23 mouse cellular contexts compared by ENCODE assay signal in the genomic region with DNA sequence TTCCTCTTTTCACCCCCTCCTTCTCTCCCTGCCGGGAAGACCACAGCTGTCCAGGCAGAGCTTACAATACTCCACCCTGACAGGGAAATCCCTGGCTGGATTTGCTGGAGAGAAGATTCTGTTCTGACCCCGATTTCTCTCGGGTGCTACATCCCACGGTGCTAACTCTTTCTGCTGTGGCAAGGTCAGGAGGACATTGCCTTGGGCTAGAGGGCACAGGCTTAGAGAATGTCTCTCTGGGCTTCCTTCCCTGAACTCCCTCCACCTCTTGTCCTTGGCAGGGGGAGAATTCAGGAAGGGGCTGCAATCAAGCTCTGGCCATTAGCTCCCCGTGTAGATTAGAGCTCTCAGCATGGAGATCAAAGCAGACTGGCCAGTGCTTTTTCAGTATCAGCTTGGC. TPM values are rescaled to one million over a fixed set of nuclear protein-coding genes. Genes with fewer than 3 reads are reported as not detected.
DNase-seq lines count a peak whose midpoint lies in the region; ATAC-seq and TF ChIP-seq lines count a peak whose summit lies in the region.
"Had no signal": no experiment of that assay in that cellular context is flagged by ENCODE, and none has a peak within 500 bp of the region (broad histone marks: within the 10 kb centered on the region; RNA-seq: fewer than 3 reads in every experiment).

No protein-coding gene starts in this region.

- TF ChIP-seq POLR2A in heart, adult 2 months (IDR thresholded peaks at IDR 0.05; ENCODE audit: insufficient read depth, low read depth, low read length), result no peak

- intact Hi-C loops in heart, adult 2 months (cut with DNase I), result no loop called here

- no peak for ATAC-seq in embryonic facial prominence, embryonic 14.5 days (ENCODE audit: low read depth)
- ATAC-seq in stomach, embryonic 15.5 days (ENCODE audit: insufficient read depth, low FRiP score, low read depth), result no peak
- ATAC-seq: CD4-positive, CD25-positive, alpha-beta regulatory T cell, adult 4 months; forebrain, embryonic 14.5 days; hindbrain, embryonic 16.5 days; inflammation-experienced regulatory T-cells, adult 6 months; intestine, postnatal 0 days had no signal

- H3K4me2 ChIP-seq in embryonic facial prominence, embryonic 14.5 days (ENCODE audit: low read depth, low read length), result no peak overlapping the region
- H3K4me2 ChIP-seq in stomach, embryonic 15.5 days, result no peak overlapping the region
- H3K4me2 ChIP-seq: embryonic facial prominence, embryonic 13.5 days; heart, embryonic 13.5 days; hindbrain, embryonic 12.5 days had no signal

- H3K9ac ChIP-seq in embryonic facial prominence, embryonic 14.5 days (ENCODE audit: low read depth, low read length), result no peak overlapping the region
- H3K9ac ChIP-seq in heart, adult 2 months (ENCODE audit: low read depth, low read length), result no peak overlapping the region
- H3K9ac ChIP-seq in stomach, embryonic 15.5 days, result no peak overlapping the region
- H3K9ac ChIP-seq: embryonic facial prominence, embryonic 13.5 days; heart, embryonic 13.5 days; hindbrain, embryonic 12.5 days had no signal

- TF ChIP-seq CTCF in heart, adult 2 months (IDR thresholded peaks at IDR 0.05), result no peak

- 14% methylated on average over 5 of the region's 5 CpGs for WGBS in embryonic facial prominence, embryonic 14.5 days
- WGBS in embryonic facial prominence, embryonic 10.5 days, result 20% methylated on average over 5 of the region's 5 CpGs
- WGBS in heart, embryonic 10.5 days, result 17% methylated on average over 5 of the region's 5 CpGs
- WGBS in heart, adult 2 months, result 10% methylated on average over 5 of the region's 5 CpGs
- WGBS in stomach, embryonic 15.5 days, result 25% methylated on average over 5 of the region's 5 CpGs

- no peak overlapping the region for H3K27ac ChIP-seq in embryonic facial prominence, embryonic 14.5 days (replicated peaks; ENCODE audit: low read depth, low read length)
- H3K27ac ChIP-seq in embryonic facial prominence, embryonic 10.5 days (replicated peaks), result no peak overlapping the region
- H3K27ac ChIP-seq in heart, embryonic 10.5 days, result peak overlapping the region; percentile 67
- no peak overlapping the region; the same call in 1 of the 2 replicates for H3K27ac ChIP-seq in heart, adult 2 months
- peak overlapping the region; percentile 45 for H3K27ac ChIP-seq in brown adipose tissue, adult 24 weeks (replicated peaks; ENCODE audit: low read depth, low read length)
- peak overlapping the region; percentile 40; the same call in 1 of the 2 replicates for H3K27ac ChIP-seq in stomach, embryonic 15.5 days
- H3K27ac ChIP-seq: embryonic facial prominence, embryonic 13.5 days; heart, embryonic 13.5 days; hindbrain, embryonic 12.5 days had no signal

- no peaks in the 10 kb centered on the region for H3K27me3 ChIP-seq in embryonic facial prominence, embryonic 14.5 days (replicated peaks; ENCODE audit: control insufficient read depth, insufficient read depth, low read length)
- no peaks in the 10 kb centered on the region for H3K27me3 ChIP-seq in embryonic facial prominence, embryonic 10.5 days (replicated peaks; ENCODE audit: low read depth, poor library complexity, severe bottlenecking)
- H3K27me3 ChIP-seq in heart, embryonic 10.5 days (ENCODE audit: insufficient read depth, poor library complexity, severe bottlenecking), result no peaks in the 10 kb centered on the region
- H3K27me3 ChIP-seq in heart, adult 2 months (ENCODE audit: control insufficient read depth, insufficient read depth, low read length), result no peaks in the 10 kb centered on the region
- H3K27me3 ChIP-seq in stomach, embryonic 15.5 days (replicated peaks), result no peaks in the 10 kb centered on the region
- H3K27me3 ChIP-seq: embryonic facial prominence, embryonic 13.5 days; heart, embryonic 13.5 days; hindbrain, embryonic 12.5 days had no signal

- H3K9me3 ChIP-seq in embryonic facial prominence, embryonic 14.5 days (ENCODE audit: control insufficient read depth, low read length), result no peaks in the 10 kb centered on the region
- H3K9me3 ChIP-seq in embryonic facial prominence, embryonic 10.5 days, result no peaks in the 10 kb centered on the region
- no peaks in the 10 kb centered on the region for H3K9me3 ChIP-seq in heart, embryonic 10.5 days
- no peaks in the 10 kb centered on the region for H3K9me3 ChIP-seq in stomach, embryonic 15.5 days
- H3K9me3 ChIP-seq: embryonic facial prominence, embryonic 13.5 days; G1E; heart, embryonic 13.5 days; hindbrain, embryonic 12.5 days had no signal

- H3K36me3 ChIP-seq in embryonic facial prominence, embryonic 14.5 days (ENCODE audit: control insufficient read depth, insufficient read depth, low read length), result no peaks in the 10 kb centered on the region
- no peaks in the 10 kb centered on the region for H3K36me3 ChIP-seq in embryonic facial prominence, embryonic 10.5 days (replicated peaks)
- no peaks in the 10 kb centered on the region for H3K36me3 ChIP-seq in heart, embryonic 10.5 days
- no peaks in the 10 kb centered on the region for H3K36me3 ChIP-seq in heart, adult 2 months (ENCODE audit: control insufficient read depth, insufficient read depth, low read length)
- H3K36me3 ChIP-seq in stomach, embryonic 15.5 days, result no peaks in the 10 kb centered on the region
- H3K36me3 ChIP-seq: embryonic facial prominence, embryonic 13.5 days; G1E; heart, embryonic 13.5 days; hindbrain, embryonic 12.5 days had no signal

- peak; percentile 22 for DNase-seq in embryonic facial prominence, embryonic 14.5 days (ENCODE audit: low spot score)
- no peak for DNase-seq in embryonic facial prominence, embryonic 10.5 days (ENCODE audit: low spot score)
- DNase-seq in heart, embryonic 10.5 days (ENCODE audit: low spot score), result no peak
- no peak for DNase-seq in heart, adult 2 months
- DNase-seq in adrenal gland, postnatal 14 days, result no peak
- DNase-seq: adrenal gland, adult 8-10 months; B cell, adult 2 months; cerebellum, adult 11-12 months; cerebellum, adult 9-10 months; cerebellum, postnatal 25 days; gastrocnemius, postnatal 14 days; heart, postnatal 4 days had no signal

- no peak for TF ChIP-seq EP300 in heart, adult 2 months (IDR thresholded peaks at IDR 0.05; ENCODE audit: insufficient read depth, low read depth, low read length)

- H3K79me2 ChIP-seq in heart, adult 2 months (replicated peaks; ENCODE audit: control insufficient read depth, insufficient read depth, low read length), result no peaks in the 10 kb centered on the region

- H3K4me3 ChIP-seq in embryonic facial prominence, embryonic 14.5 days (ENCODE audit: low read depth, low read length), result no peak overlapping the region
- H3K4me3 ChIP-seq in embryonic facial prominence, embryonic 10.5 days, result no peak overlapping the region
- no peak overlapping the region for H3K4me3 ChIP-seq in heart, embryonic 10.5 days
- no peak overlapping the region for H3K4me3 ChIP-seq in heart, adult 2 months
- H3K4me3 ChIP-seq in brown adipose tissue, adult 24 weeks (ENCODE audit: insufficient read depth, low read depth, low read length), result no peak overlapping the region
- H3K4me3 ChIP-seq in stomach, embryonic 15.5 days (replicated peaks), result no peak overlapping the region
- H3K4me3 ChIP-seq: embryonic facial prominence, embryonic 13.5 days; heart, embryonic 13.5 days; hindbrain, embryonic 12.5 days had no signal

- no peaks in the 10 kb centered on the region for H3K4me1 ChIP-seq in embryonic facial prominence, embryonic 14.5 days (ENCODE audit: control insufficient read depth, insufficient read depth, low read length)
- peaks cover 7% of the 10 kb centered on the region; the same call in 1 of the 2 replicates for H3K4me1 ChIP-seq in embryonic facial prominence, embryonic 10.5 days
- peaks cover 18% of the 10 kb centered on the region for H3K4me1 ChIP-seq in heart, embryonic 10.5 days
- H3K4me1 ChIP-seq in heart, adult 2 months (ENCODE audit: control insufficient read depth, insufficient read depth, low read length), result peaks cover 10% of the 10 kb centered on the region
- H3K4me1 ChIP-seq in brown adipose tissue, adult 24 weeks (ENCODE audit: control insufficient read depth, insufficient read depth, insufficient read length, low read length), result peaks cover 20% of the 10 kb centered on the region
- 0 out of 2 replicates have a peak, but pooled peaks cover 3% of the 10 kb centered on the region for H3K4me1 ChIP-seq in stomach, embryonic 15.5 days
- H3K4me1 ChIP-seq: embryonic facial prominence, embryonic 13.5 days had no signal

RNA-seq across cellular contexts. Expression of gene Csf2rb2, which starts 4.3 kb away (rescaled TPM):
- 0.71 and 1.3 TPM in 2 replicates for polyA plus RNA-seq in embryonic facial prominence, embryonic 14.5 days (2014; fragmentation: Nextera tagmentation; extraction: Ambion mirVana)
- polyA plus RNA-seq in embryonic facial prominence, embryonic 10.5 days (2016; fragmentation: Nextera tagmentation; extraction: Ambion mirVana), result 0.48 and 0.51 TPM in 2 replicates
- 0.75 and 1.5 TPM in 2 replicates for polyA plus RNA-seq in heart, embryonic 10.5 days (2016; fragmentation: Nextera tagmentation; extraction: Ambion mirVana)
- under 1 TPM; 0.75 to 0.84 TPM for total RNA-seq in heart, adult 2 months (2021)
- 1.2 and 1.6 TPM in 2 replicates for polyA plus RNA-seq in heart, adult 2 months (2012; rRNA removed)
- 0.67 and 2.0 TPM in 2 replicates for polyA plus RNA-seq in brown adipose tissue, adult 24 weeks (2012; ENCODE audit: insufficient read depth, insufficient read length, missing spikeins)
- 0.54 and 0.70 TPM in 2 replicates for polyA plus RNA-seq in stomach, embryonic 15.5 days (2015; fragmentation: Nextera tagmentation; extraction: Ambion mirVana)
- total RNA-seq in adrenal gland, postnatal 14 days (2021), result 0.59 and 14.0 TPM in 2 replicates
- polyA plus RNA-seq: forebrain, embryonic 14.5 days had no signal

RNA-seq across cellular contexts. Expression of gene Csf2rb, which starts 15.7 kb away (rescaled TPM):
- 4.2 and 4.6 TPM in 2 replicates for polyA plus RNA-seq in embryonic facial prominence, embryonic 14.5 days (2014; fragmentation: Nextera tagmentation; extraction: Ambion mirVana)
- 2.1 and 2.2 TPM in 2 replicates for polyA plus RNA-seq in embryonic facial prominence, embryonic 10.5 days (2016; fragmentation: Nextera tagmentation; extraction: Ambion mirVana)
- 8.2 and 9.3 TPM in 2 replicates for polyA plus RNA-seq in heart, embryonic 10.5 days (2016; fragmentation: Nextera tagmentation; extraction: Ambion mirVana)
- 1 to 10 TPM; 1.6 to 2.2 TPM for total RNA-seq in heart, adult 2 months (2021)
- 2.1 and 2.8 TPM in 2 replicates for polyA plus RNA-seq in heart, adult 2 months (2012; rRNA removed)
- polyA plus RNA-seq in brown adipose tissue, adult 24 weeks (2012; ENCODE audit: insufficient read depth, insufficient read length, missing spikeins), result 3.1 and 4.1 TPM in 2 replicates
- 2.7 and 3.7 TPM in 2 replicates for polyA plus RNA-seq in stomach, embryonic 15.5 days (2015; fragmentation: Nextera tagmentation; extraction: Ambion mirVana)
- 5.9 and 27.2 TPM in 2 replicates for total RNA-seq in adrenal gland, postnatal 14 days (2021)

Comparison
In these comparisons a context has a peak if more than half of its experiments do, and no peak if none do; other contexts are left out.
1. H3K27ac ChIP-seq: peak in heart, embryonic 10.5 days (single experiment), brown adipose tissue, adult 24 weeks (single experiment) and stomach, embryonic 15.5 days (single experiment); none in embryonic facial prominence, embryonic 14.5 days (single experiment), embryonic facial prominence, embryonic 10.5 days (single experiment) and heart, adult 2 months (single experiment).